Mouse (Mus musculus) erythroblast, embryonic 14.5 days (primary cell): Measurements from ENCODE around the gene Nav2. TPM values are rescaled to one million over a fixed set of nuclear protein-coding genes. Genes with fewer than 3 reads are reported as not detected.

ENCODE experiments used
- H3K27me3 ChIP-seq: 2 replicates; pipeline ENCODE4 v1.6.1; 2012; ENCODE audit warnings: inconsistent platforms; ENCODE audit not compliant: control insufficient read depth
- H3K36me3 ChIP-seq: 2 replicates; pipeline ENCODE4 v1.6.1; 2012; ENCODE audit warnings: mild to moderate bottlenecking, inconsistent platforms; ENCODE audit not compliant: control insufficient read depth
- H3K4me1 ChIP-seq: 2 replicates; pipeline ENCODE4 v1.6.1; 2012; ENCODE audit warnings: inconsistent platforms; ENCODE audit not compliant: control insufficient read depth
- H3K4me3 ChIP-seq: replicated peaks from 2 replicates; pipeline ENCODE3; 2012; ENCODE audit warnings: moderate library complexity, mild to moderate bottlenecking, inconsistent platforms
- H3K9me3 ChIP-seq: 2 replicates; pipeline ENCODE4 v1.6.1; 2012; ENCODE audit warnings: low read length, inconsistent platforms, mixed read lengths; ENCODE audit not compliant: control insufficient read depth
- GATA1 ChIP-seq: IDR thresholded peaks from 2 replicates; pipeline ENCODE4 v1.6.1; 2012; ENCODE audit warnings: low read length, inconsistent platforms, mixed read lengths
- TAL1 ChIP-seq: IDR thresholded peaks from 3 replicates; pipeline ENCODE4 v1.6.1; 2012; ENCODE audit warnings: low read length, inconsistent platforms, mixed read lengths
- polyA plus RNA-seq: library from polyadenylated mRNA; stranded (reverse); fragments of >175 nt; gene quantifications from 2 replicates; pipeline ENCODE4 v1.2.3, GENCODE M21; 2012

Nav2 gene
- polyA plus RNA-seq, 1 experiment = 0.11 TPM

- Histone ChIP-seq H3K36me3 (no peaks in the 10 kb centered on the region), H3K4me1 (peaks cover 22% of the 10 kb centered on the region), H3K4me3 (no peak overlapping the region), H3K9me3 (no peaks in the 10 kb centered on the region), H3K27me3 (peaks cover 8% of the 10 kb centered on the region)
- no peak for TF ChIP-seq TAL1
- no peak for TF ChIP-seq GATA1
Measured at GRCm38 (mm10) chr7:49351596-49352258, 443.2 kb downstream of the Nav2 start.

GRCm38 (mm10) chr7:49357441-49358165 is 449.1 kb downstream of the Nav2 start:
- no peak overlapping the region for H3K4me3 ChIP-seq
- no peaks in the 10 kb centered on the region for H3K27me3 ChIP-seq
- H3K4me1 ChIP-seq = peaks cover 3% of the 10 kb centered on the region; the same call in 1 of the 2 replicates
- TF ChIP-seq GATA1 = no peak
- TF ChIP-seq TAL1 = no peak
- no peaks in the 10 kb centered on the region for H3K9me3 ChIP-seq
- no peaks in the 10 kb centered on the region for H3K36me3 ChIP-seq

GRCm38 (mm10) chr7:49359120-49359519 is 450.6 kb downstream of the Nav2 start:
- H3K4me3 ChIP-seq = no peak overlapping the region
- no peaks in the 10 kb centered on the region for H3K36me3 ChIP-seq
- no peaks in the 10 kb centered on the region for H3K9me3 ChIP-seq
- H3K4me1 ChIP-seq = no peaks in the 10 kb centered on the region
- H3K27me3 ChIP-seq = no peaks in the 10 kb centered on the region
- no peak for TF ChIP-seq GATA1
- no peak for TF ChIP-seq TAL1

GRCm38 (mm10) chr7:49360597-49360996 is 452.1 kb downstream of the Nav2 start:
- H3K4me1 ChIP-seq = no peaks in the 10 kb centered on the region
- no peak for TF ChIP-seq GATA1
- no peak for TF ChIP-seq TAL1
- H3K36me3 ChIP-seq = no peaks in the 10 kb centered on the region
- H3K27me3 ChIP-seq = no peaks in the 10 kb centered on the region
- H3K4me3 ChIP-seq = no peak overlapping the region
- no peaks in the 10 kb centered on the region for H3K9me3 ChIP-seq

GRCm38 (mm10) chr7:49361465-49362090 is 453.1 kb downstream of the Nav2 start:
- Histone ChIP-seq H3K4me1 (no peaks in the 10 kb centered on the region), H3K4me3 (no peak overlapping the region), H3K9me3 (no peaks in the 10 kb centered on the region), H3K27me3 (no peaks in the 10 kb centered on the region), H3K36me3 (no peaks in the 10 kb centered on the region)
- TF ChIP-seq TAL1 (no peak), GATA1 (no peak)

- Histone ChIP-seq H3K4me3 (no peak overlapping the region), H3K4me1 (no peaks in the 10 kb centered on the region), H3K27me3 (no peaks in the 10 kb centered on the region), H3K36me3 (no peaks in the 10 kb centered on the region), H3K9me3 (no peaks in the 10 kb centered on the region)
- no peak for TF ChIP-seq GATA1
- no peak for TF ChIP-seq TAL1
Measured at GRCm38 (mm10) chr7:49364486-49365162, 456.1 kb downstream of the Nav2 start.

- Histone ChIP-seq H3K36me3 (no peaks in the 10 kb centered on the region), H3K4me1 (no peaks in the 10 kb centered on the region), H3K27me3 (no peaks in the 10 kb centered on the region), H3K4me3 (no peak overlapping the region), H3K9me3 (no peaks in the 10 kb centered on the region)
- TF ChIP-seq GATA1 = no peak
- no peak for TF ChIP-seq TAL1
Measured at GRCm38 (mm10) chr7:49368590-49368989, 460.1 kb downstream of the Nav2 start.

- no peaks in the 10 kb centered on the region for H3K27me3 ChIP-seq
- TF ChIP-seq GATA1 (no peak), TAL1 (no peak)
- H3K4me1 ChIP-seq = no peaks in the 10 kb centered on the region
- H3K36me3 ChIP-seq = no peaks in the 10 kb centered on the region
- H3K4me3 ChIP-seq = no peak overlapping the region
- no peaks in the 10 kb centered on the region for H3K9me3 ChIP-seq
Measured at GRCm38 (mm10) chr7:49369006-49369405, 460.5 kb downstream of the Nav2 start.
